Mouse (Mus musculus) 3134 (cell line): ENCODE measurements around the gene Ahcyl2.

ENCODE experiments used
- DNase-seq: peaks from one replicate; pipeline ENCODE4 v3.0.0-alpha.2; 2011; ENCODE audit warnings: low spot score; ENCODE audit not compliant: insufficient read length; ENCODE audit errors: extremely low read depth

The Ahcyl2 gene

GRCm38 (mm10) chr6:29848808-29849207 is 81.0 kb downstream of the Ahcyl2 start:
- DNase-seq: peak; percentile 21

- no peak for DNase-seq
Observed at GRCm38 (mm10) chr6:29850096-29850495, 82.3 kb downstream of the Ahcyl2 start.

DNA sequence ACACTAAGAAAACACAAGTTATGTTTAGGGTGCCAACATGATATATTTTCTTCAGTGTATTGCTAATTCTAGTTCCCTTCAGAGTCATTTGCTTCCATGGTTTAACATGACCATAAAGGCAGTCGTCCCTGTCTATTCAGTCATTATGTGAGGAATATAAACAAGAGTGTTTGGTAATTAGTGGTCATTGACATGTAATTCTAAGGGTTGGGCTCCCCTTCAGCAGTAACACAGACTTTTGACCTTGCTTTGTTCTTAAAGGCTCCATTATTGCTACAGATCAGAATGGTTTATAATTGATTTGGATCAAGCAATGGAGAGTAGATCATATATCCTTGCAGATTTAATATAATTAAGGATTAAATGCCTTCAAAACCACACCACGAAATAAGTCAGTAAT is 82.9 kb downstream of the Ahcyl2 start:
- DNase-seq: no peak

GRCm38 (mm10) chr6:29851873-29852272 is 84.1 kb downstream of the Ahcyl2 start:
- DNase-seq: no peak

GRCm38 (mm10) chr6:29853213-29853899 is 85.5 kb downstream of the Ahcyl2 start:
- DNase-seq: peak; percentile 32

- no peak for DNase-seq
Observed at GRCm38 (mm10) chr6:29853900-29854390, 86.1 kb downstream of the Ahcyl2 start.

DNA sequence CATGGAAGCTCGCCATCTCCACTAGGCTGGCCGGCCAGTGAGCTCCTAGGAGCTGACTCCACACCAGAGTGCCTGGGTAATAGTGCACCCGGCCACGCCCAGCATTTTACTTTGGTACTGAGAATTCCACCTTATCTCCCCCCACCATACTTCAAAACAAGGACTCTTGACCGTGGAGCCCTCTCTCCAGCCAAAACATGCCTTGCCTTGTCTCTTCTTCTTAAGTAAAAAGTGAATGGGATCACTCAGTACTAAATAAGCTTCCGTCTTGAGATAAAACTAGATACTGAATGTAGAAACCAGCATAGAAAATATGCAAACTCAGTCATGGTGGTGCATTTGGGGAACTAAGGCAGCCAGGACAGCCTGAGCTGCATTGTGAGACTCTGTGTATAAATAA is 90.8 kb downstream of the Ahcyl2 start:
- no peak for DNase-seq

- no peak for DNase-seq
Observed at GRCm38 (mm10) chr6:29859344-29859743, 91.5 kb downstream of the Ahcyl2 start.

DNA sequence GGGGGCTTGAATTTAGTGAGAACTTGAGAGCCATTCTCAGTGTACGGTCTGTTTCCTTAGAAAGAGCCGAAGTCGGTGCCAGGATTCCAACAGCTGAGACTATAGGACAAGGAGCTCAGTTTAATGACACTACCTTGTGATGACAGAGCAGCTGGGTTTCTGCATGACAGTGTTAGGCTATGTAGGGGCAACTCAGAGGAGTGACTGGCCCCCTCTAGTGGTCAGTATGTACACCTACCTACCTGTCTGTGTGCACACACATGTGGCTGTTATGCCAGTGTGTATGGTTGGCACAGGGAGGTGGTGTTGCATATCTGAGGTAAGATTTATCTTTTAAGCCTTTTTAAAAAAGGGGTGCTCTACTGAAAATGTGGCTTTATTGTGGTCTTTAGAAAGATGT is 92.4 kb downstream of the Ahcyl2 start:
- no peak for DNase-seq

DNA sequence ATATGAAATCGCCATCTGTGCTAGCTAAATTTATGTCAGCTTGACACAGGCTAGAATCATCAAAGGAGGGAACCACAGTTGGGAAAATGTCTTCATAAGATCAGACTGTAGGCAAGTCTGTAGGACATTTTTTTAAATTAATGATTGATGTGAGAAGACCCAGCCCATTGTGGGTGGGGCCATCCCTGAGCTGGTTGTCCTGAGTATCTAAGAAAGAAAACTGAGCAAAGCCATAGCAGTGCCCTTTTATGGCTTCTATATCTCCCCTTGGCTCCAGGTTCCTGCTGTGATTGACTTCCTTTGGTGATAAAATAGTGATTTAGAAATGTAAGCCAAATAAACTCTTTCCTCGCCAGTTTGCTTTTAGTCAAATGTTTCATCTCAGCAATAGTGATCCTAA is 97.1 kb downstream of the Ahcyl2 start:
- DNase-seq: no peak

GRCm38 (mm10) chr6:29866935-29867724 is 99.3 kb downstream of the Ahcyl2 start:
- no peak for DNase-seq

- no peak for DNase-seq
Observed at GRCm38 (mm10) chr6:29868341-29868895, 100.6 kb downstream of the Ahcyl2 start.

DNA sequence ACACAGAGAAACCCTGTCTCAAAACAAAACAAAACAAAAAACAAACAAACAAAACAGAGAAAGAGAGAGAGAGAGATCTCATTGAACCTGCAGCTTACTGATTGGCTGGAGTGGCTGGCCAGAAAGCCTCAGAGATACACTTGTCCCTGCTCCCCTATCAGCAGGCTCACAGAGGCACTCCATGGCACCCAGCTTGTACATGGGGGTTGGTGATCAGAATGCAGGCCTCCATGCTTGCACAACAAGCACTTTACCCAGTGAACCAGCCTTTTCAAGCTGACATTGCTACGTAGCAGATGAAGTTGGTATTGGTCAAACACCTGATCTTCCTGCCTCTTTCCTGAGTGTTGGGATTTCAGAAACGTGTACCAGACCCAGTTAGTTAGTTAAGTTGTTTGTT is 105.8 kb downstream of the Ahcyl2 start:
- DNase-seq: no peak

DNA sequence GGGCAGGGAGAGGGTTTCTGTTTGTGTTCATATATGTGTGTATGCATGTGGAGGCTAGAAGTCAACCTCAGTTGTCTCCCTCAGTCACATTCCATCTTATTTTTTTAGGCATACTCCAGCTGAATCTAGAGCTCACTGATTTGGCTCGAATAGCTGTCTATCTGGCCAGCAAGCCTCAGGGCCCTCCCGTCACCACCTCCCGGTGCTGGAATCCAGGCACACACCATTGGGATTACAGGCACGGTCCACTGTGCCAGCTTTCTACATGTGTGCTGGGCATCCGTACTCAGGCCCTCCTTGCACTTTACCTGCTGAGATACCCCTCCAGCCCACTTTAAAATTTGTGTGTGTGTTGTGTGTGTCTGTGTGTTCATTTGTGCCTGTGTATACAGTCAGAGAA is 107.8 kb downstream of the Ahcyl2 start:
- no peak for DNase-seq

GRCm38 (mm10) chr6:29876782-29877181 is 109.0 kb downstream of the Ahcyl2 start:
- DNase-seq: no peak

DNA sequence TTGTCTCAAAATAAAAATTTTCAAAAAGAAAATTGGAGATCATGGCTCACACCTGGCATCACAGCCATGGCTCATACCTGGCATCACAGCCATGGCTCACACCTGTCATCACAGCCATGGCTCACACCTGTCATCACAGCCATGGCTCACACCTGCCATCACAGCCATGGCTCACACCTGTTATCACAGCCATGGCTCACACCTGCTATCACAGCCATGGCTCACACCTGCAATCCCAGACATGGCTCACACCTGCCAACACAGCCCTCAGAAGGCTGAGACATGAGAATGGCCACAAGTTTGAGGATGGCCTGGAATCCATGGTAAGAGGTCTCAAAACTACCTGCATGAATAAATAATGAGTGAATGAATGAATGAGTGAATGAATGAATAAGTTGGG is 111.8 kb downstream of the Ahcyl2 start:
- no peak for DNase-seq

- DNase-seq: no peak
Observed at GRCm38 (mm10) chr6:29880796-29881195, 113.0 kb downstream of the Ahcyl2 start.

DNA sequence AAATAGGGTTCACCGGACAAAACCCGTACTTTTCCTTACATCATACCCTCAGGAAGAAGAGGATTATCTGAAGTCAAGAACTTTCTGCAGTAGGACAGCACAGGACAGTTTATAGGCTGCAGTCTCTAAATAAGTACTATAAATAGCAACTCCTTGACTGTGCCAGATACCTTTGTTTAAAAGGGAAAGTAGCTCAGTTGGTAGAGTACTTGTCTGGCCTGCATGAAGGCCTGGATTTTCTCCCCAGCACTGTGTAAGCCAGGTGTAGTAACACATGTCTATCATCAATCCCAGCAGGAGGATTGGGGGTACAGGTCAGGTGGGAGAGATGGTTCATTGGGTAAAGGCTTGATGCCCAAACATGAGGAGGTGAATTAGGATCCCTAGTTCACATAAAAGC is 114.1 kb downstream of the Ahcyl2 start:
- DNase-seq: no peak

DNA sequence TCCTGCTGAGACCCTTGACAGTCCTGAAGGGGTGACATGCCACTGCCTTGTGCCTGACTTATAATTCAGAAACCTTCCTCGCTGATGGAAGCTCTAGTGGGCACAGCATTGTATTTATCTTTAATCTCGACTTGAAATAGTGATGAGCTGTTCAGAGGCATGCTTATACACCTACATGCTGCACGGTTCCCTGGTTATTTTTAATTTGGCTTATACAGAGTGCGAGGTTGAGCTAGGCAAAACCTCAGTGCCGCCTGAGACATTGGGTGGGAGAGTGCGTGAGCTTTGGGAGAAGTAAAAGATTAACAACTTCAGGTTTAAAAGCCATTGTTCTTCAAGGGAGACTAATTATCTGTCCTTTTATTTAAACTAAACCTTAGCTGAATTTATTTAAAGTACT is 115.1 kb downstream of the Ahcyl2 start:
- no peak for DNase-seq

- no peak for DNase-seq
Observed at GRCm38 (mm10) chr6:29891151-29891550, 123.3 kb downstream of the Ahcyl2 start.

- DNase-seq: no peak
Observed at GRCm38 (mm10) chr6:29896976-29897375, 129.2 kb downstream of the Ahcyl2 start.

DNA sequence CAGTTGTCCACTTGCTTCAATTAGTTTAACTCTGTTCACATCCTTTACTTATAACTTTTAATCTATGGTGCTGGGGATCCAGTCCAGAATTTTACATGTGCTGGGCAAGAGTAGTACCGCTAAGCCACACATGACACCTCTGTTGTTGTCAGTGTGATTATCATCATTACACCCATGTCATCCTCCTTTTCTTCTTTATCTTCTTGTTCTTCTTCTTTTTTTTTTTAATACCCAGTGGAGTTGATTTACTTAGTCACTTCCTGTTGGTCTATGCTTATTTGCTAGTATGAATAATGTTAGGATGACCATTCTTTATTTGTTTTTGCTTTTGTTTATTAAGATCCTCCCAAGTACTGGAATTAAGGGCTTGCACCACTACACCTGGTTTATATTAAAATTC is 133.6 kb downstream of the Ahcyl2 start:
- no peak for DNase-seq
